Mouse (Mus musculus) kidney, postnatal 25 days (tissue): Measurements from ENCODE around the gene Pkp3.

Source experiments
- DNase-seq, 2 experiments: peaks; one replicate each; pipeline ENCODE4 v3.0.0; 2021; ENCODE audit warnings: mixed read lengths in 2 of 2

Pkp3 gene

GRCm38 (mm10) chr7:141096021-141096420, 18.0 kb downstream of the Pkp3 start:
- DNase-seq, result no peak

- peak; percentile 68 to 88 for DNase-seq
These were observed 18.6 kb downstream of the Pkp3 start for GRCm38 (mm10) chr7:141096649-141097056.

GRCm38 (mm10) chr7:141097177-141097576, 19.2 kb downstream of the Pkp3 start:
- DNase-seq, result no peak

GRCm38 (mm10) chr7:141099911-141100691, 22.1 kb downstream of the Pkp3 start, which contains the start of gene Sigirr:
Sigirr (minus strand) TSS chr7:141100572.
- DNase-seq, result peak; percentile 68 to 84

GRCm38 (mm10) chr7:141103161-141103560, 25.1 kb downstream of the Pkp3 start:
- DNase-seq, result no peak

- no peak for DNase-seq
These were observed 37.9 kb downstream of the Pkp3 start for GRCm38 (mm10) chr7:141115874-141116273.

- peak; percentile 74 to 86 for DNase-seq
These were observed 39.6 kb downstream of the Pkp3 start, which contains the start of gene Ano9 for GRCm38 (mm10) chr7:141117636-141118035. Ano9 (minus strand) TSS chr7:141117806.

- no peak for DNase-seq
These were observed 41.5 kb downstream of the Pkp3 start for GRCm38 (mm10) chr7:141119487-141119886.

GRCm38 (mm10) chr7:141120605-141121004, 42.6 kb downstream of the Pkp3 start:
- DNase-seq, result no peak

GRCm38 (mm10) chr7:141121051-141121531, 43.1 kb downstream of the Pkp3 start:
- peak; percentile 80 to 92 for DNase-seq

GRCm38 (mm10) chr7:141122245-141122644, 44.2 kb downstream of the Pkp3 start, which contains the start of gene Ptdss2:
Ptdss2 (plus strand) TSS chr7:141122382.
- DNase-seq, result peak; percentile 81 to 87

GRCm38 (mm10) chr7:141122689-141123516, 44.9 kb downstream of the Pkp3 start:
- peak; percentile 99 for DNase-seq

GRCm38 (mm10) chr7:141123517-141123856, 45.5 kb downstream of the Pkp3 start:
- no peak for DNase-seq

- DNase-seq, result peak; percentile 93 to 96
These were observed 53.2 kb downstream of the Pkp3 start for GRCm38 (mm10) chr7:141131024-141131820.

- DNase-seq, result peak in 1 of 2 experiments; percentile 30
These were observed 54.1 kb downstream of the Pkp3 start for GRCm38 (mm10) chr7:141131904-141132755.
